Mouse (Mus musculus) limb, embryonic 10.5 days (tissue): ENCODE data around the gene Creb3l4. TPM values are rescaled to one million over a fixed set of nuclear protein-coding genes. Genes with fewer than 3 reads are reported as not detected.

Source experiments
- DNase-seq: peaks from one replicate; pipeline ENCODE4 v3.0.0-alpha.2; 2017; ENCODE audit warnings: low spot score
- H3K27ac ChIP-seq: fragments of 300-500 bp; sonication (generic); 2 replicates; pipeline ENCODE4 v1.5.1; 2016; ENCODE audit warnings: mild to moderate bottlenecking
- H3K27me3 ChIP-seq: fragments of 300-500 bp; sonication (generic); 2 replicates; pipeline ENCODE4 v1.6.1; 2016; ENCODE audit warnings: low read depth, mild to moderate bottlenecking; ENCODE audit not compliant: poor library complexity, severe bottlenecking
- H3K36me3 ChIP-seq: fragments of 300-500 bp; sonication (generic); 2 replicates; pipeline ENCODE4 v1.6.1; 2016; ENCODE audit warnings: mild to moderate bottlenecking, moderate library complexity
- H3K4me1 ChIP-seq: fragments of 300-500 bp; sonication (generic); 2 replicates; pipeline ENCODE4 v1.6.1; 2016
- H3K4me3 ChIP-seq: fragments of 300-500 bp; sonication (generic); 2 replicates; pipeline ENCODE4 v1.5.1; 2016; ENCODE audit warnings: mild to moderate bottlenecking, moderate library complexity
- H3K9me3 ChIP-seq: fragments of 300-500 bp; sonication (generic); replicated peaks from 2 replicates; pipeline ENCODE4 v1.6.1; 2016; ENCODE audit warnings: mild to moderate bottlenecking
- WGBS: fragments of 180-500 bp; shearing (Covaris S2); methylation state at CpG from one replicate; pipeline ENCODE4 v1.1.7; 2016; 5-methylcytosine and 5-hydroxymethylcytosine counted together
- polyA plus RNA-seq: library from polyadenylated mRNA; unstranded; fragments of >200 nt; fragmentation: Nextera tagmentation; extraction: Ambion mirVana; gene quantifications from 2 replicates; pipeline ENCODE4 v1.2.1, GENCODE M21; 2016

Creb3l4 gene
- polyA plus RNA-seq, 1 experiment from 2014 or later, result 8.9 TPM

GRCm38 (mm10) chr3:90245406-90245805 is 2.1 kb upstream of the Creb3l4 start:
- DNase-seq, result no peak
- Histone ChIP-seq H3K27me3 (peaks cover 7% of the 10 kb centered on the region; the same call in 1 of the 2 replicates), H3K4me1 (peaks cover 41% of the 10 kb centered on the region), H3K9me3 (no peaks in the 10 kb centered on the region), H3K4me3 (no peak overlapping the region), H3K36me3 (peaks cover 11% of the 10 kb centered on the region), H3K27ac (no peak overlapping the region)
- 93% methylated on average over 2 of the region's 2 CpGs for WGBS

GRCm38 (mm10) chr3:90241669-90242358 is 1.5 kb downstream of the Creb3l4 start:
- Histone ChIP-seq H3K27ac (no peak overlapping the region), H3K9me3 (no peaks in the 10 kb centered on the region), H3K4me1 (peaks cover 22% of the 10 kb centered on the region), H3K27me3 (peaks cover 7% of the 10 kb centered on the region; the same call in 1 of the 2 replicates), H3K4me3 (no peak overlapping the region), H3K36me3 (peaks cover 3% of the 10 kb centered on the region; the same call in 1 of the 2 replicates)
- no peak for DNase-seq
- 90% methylated on average over 10 of the region's 10 CpGs for WGBS

GRCm38 (mm10) chr3:90241251-90241650 is 2.1 kb downstream of the Creb3l4 start:
- DNase-seq, result no peak
- WGBS, result 85% methylated on average over 2 of the region's 2 CpGs
- H3K9me3 ChIP-seq, result no peaks in the 10 kb centered on the region
- H3K36me3 ChIP-seq, result peaks cover 9% of the 10 kb centered on the region
- H3K4me1 ChIP-seq, result peaks cover 22% of the 10 kb centered on the region
- H3K4me3 ChIP-seq, result no peak overlapping the region
- H3K27me3 ChIP-seq, result peaks cover 7% of the 10 kb centered on the region; the same call in 1 of the 2 replicates
- H3K27ac ChIP-seq, result no peak overlapping the region

GRCm38 (mm10) chr3:90231507-90232333 is 11.6 kb downstream of the Creb3l4 start, which contains the start of gene Jtb:
TSS of gene Jtb (plus strand) at chr3:90231597.
- Histone ChIP-seq H3K4me3 (peak within 1 kb of the TSS; percentile 78), H3K36me3 (peaks cover 34% of the 10 kb centered on the region), H3K27me3 (no peaks in the 10 kb centered on the region), H3K9me3 (no peaks in the 10 kb centered on the region), H3K4me1 (peaks cover 14% of the 10 kb centered on the region), H3K27ac (peak within 1 kb of the TSS; percentile 91)
- peak; percentile 92 for DNase-seq
- under 1% methylated on average over 61 of the region's 61 CpGs for WGBS

GRCm38 (mm10) chr3:90231075-90231474 is 12.2 kb downstream of the Creb3l4 start:
- Histone ChIP-seq H3K36me3 (peaks cover 32% of the 10 kb centered on the region), H3K4me1 (peaks cover 14% of the 10 kb centered on the region), H3K9me3 (no peaks in the 10 kb centered on the region), H3K27ac (peak overlapping the region; percentile 91), H3K4me3 (peak overlapping the region; percentile 78), H3K27me3 (no peaks in the 10 kb centered on the region)
- DNase-seq, result no peak
- 15% methylated on average over 8 of the region's 8 CpGs for WGBS

GRCm38 (mm10) chr3:90224331-90224730 is 19.0 kb downstream of the Creb3l4 start:
- Histone ChIP-seq H3K27ac (no peak overlapping the region), H3K4me3 (no peak overlapping the region), H3K27me3 (no peaks in the 10 kb centered on the region), H3K4me1 (peaks cover 23% of the 10 kb centered on the region), H3K36me3 (peaks cover 38% of the 10 kb centered on the region), H3K9me3 (no peaks in the 10 kb centered on the region)
- 80% methylated on average over 10 of the region's 10 CpGs for WGBS
- no peak for DNase-seq

- no peak overlapping the region for H3K4me3 ChIP-seq
- peaks cover 23% of the 10 kb centered on the region for H3K4me1 ChIP-seq
- H3K27ac ChIP-seq, result no peak overlapping the region
- DNase-seq, result no peak
- H3K36me3 ChIP-seq, result peaks cover 38% of the 10 kb centered on the region
- H3K9me3 ChIP-seq, result no peaks in the 10 kb centered on the region
- no peaks in the 10 kb centered on the region for H3K27me3 ChIP-seq
- WGBS, result 89% methylated on average over 3 of the region's 3 CpGs
Measured at GRCm38 (mm10) chr3:90222941-90223340, 20.4 kb downstream of the Creb3l4 start.

GRCm38 (mm10) chr3:90222455-90222854 is 20.9 kb downstream of the Creb3l4 start:
- peak overlapping the region; percentile 25; the same call in 1 of the 2 replicates for H3K27ac ChIP-seq
- no peaks in the 10 kb centered on the region for H3K9me3 ChIP-seq
- 93% methylated on average over 4 of the region's 4 CpGs for WGBS
- no peaks in the 10 kb centered on the region for H3K27me3 ChIP-seq
- H3K36me3 ChIP-seq, result peaks cover 38% of the 10 kb centered on the region
- H3K4me1 ChIP-seq, result peaks cover 23% of the 10 kb centered on the region
- H3K4me3 ChIP-seq, result no peak overlapping the region
- no peak for DNase-seq

- Histone ChIP-seq H3K36me3 (peaks cover 35% of the 10 kb centered on the region), H3K27me3 (no peaks in the 10 kb centered on the region), H3K4me1 (peaks cover 23% of the 10 kb centered on the region), H3K27ac (peak overlapping the region; percentile 84), H3K9me3 (no peaks in the 10 kb centered on the region), H3K4me3 (peak overlapping the region; percentile 60)
- no peak for DNase-seq
- WGBS, result 29% methylated on average over 5 of the region's 5 CpGs
Measured at GRCm38 (mm10) chr3:90221123-90221522, 22.2 kb downstream of the Creb3l4 start.

GRCm38 (mm10) chr3:90220531-90220951 is 22.8 kb downstream of the Creb3l4 start:
- DNase-seq, result peak; percentile 80

GRCm38 (mm10) chr3:90220088-90220487 is 23.2 kb downstream of the Creb3l4 start:
- H3K9me3 ChIP-seq, result no peaks in the 10 kb centered on the region
- 15% methylated on average over 6 of the region's 6 CpGs for WGBS
- peak overlapping the region; percentile 60 for H3K4me3 ChIP-seq
- H3K27me3 ChIP-seq, result no peaks in the 10 kb centered on the region
- H3K36me3 ChIP-seq, result peaks cover 24% of the 10 kb centered on the region
- peak; percentile 62 for DNase-seq
- peaks cover 23% of the 10 kb centered on the region for H3K4me1 ChIP-seq
- peak overlapping the region; percentile 84 for H3K27ac ChIP-seq

More at GRCm38 (mm10) chr3:90220531-90220951, 22.8 kb downstream of the Creb3l4 start:
- Histone ChIP-seq H3K4me3 (peak overlapping the region; percentile 60), H3K4me1 (peaks cover 23% of the 10 kb centered on the region), H3K36me3 (peaks cover 29% of the 10 kb centered on the region), H3K9me3 (no peaks in the 10 kb centered on the region), H3K27ac (peak overlapping the region; percentile 84), H3K27me3 (no peaks in the 10 kb centered on the region)
- WGBS, result under 1% methylated on average over 20 of the region's 20 CpGs

- Histone ChIP-seq H3K27me3 (no peaks in the 10 kb centered on the region), H3K36me3 (peaks cover 19% of the 10 kb centered on the region), H3K27ac (no peak overlapping the region), H3K9me3 (no peaks in the 10 kb centered on the region), H3K4me3 (no peak overlapping the region), H3K4me1 (peaks cover 32% of the 10 kb centered on the region)
- DNase-seq, result no peak
- WGBS, result 33% methylated on average over 1 of the region's 1 CpGs
Measured at GRCm38 (mm10) chr3:90215825-90216380, 27.4 kb downstream of the Creb3l4 start.
